Mouse (Mus musculus): ENCODE data around the gene Glt1d1. TPM values are rescaled to one million over a fixed set of nuclear protein-coding genes. Genes with fewer than 3 reads are reported as not detected.
A peak's percentile ranks its signal among the peaks of the same experiment; 100 is the strongest.
"Not testable (repeated sequence)": the region's sequence is repeated elsewhere in the genome, so short reads cannot be mapped to it uniquely, and the experiment has no call there.

Gene Glt1d1
- polyA plus RNA-seq, 1 experiment from 2014 or later: 0.33 TPM

- Histone ChIP-seq H3K4me2 (replicated peaks; ENCODE audit: low read depth, low read length) (no peak overlapping the region), H3K27ac (ENCODE audit: low read length) (no peak overlapping the region), H3K9me3 (ENCODE audit: control insufficient read depth, low read depth, low read length) (no peaks in the 10 kb centered on the region), H3K36me3 (ENCODE audit: control insufficient read depth, insufficient read depth, low read length) (no peaks in the 10 kb centered on the region), H3K27me3 (ENCODE audit: control insufficient read depth, insufficient read depth, low read length) (no peaks in the 10 kb centered on the region), H3K4me1 (ENCODE audit: control insufficient read depth, insufficient read depth, low read length) (no peaks in the 10 kb centered on the region), H3K9ac (replicated peaks; ENCODE audit: low read depth, low read length) (no peak overlapping the region), H3K4me3 (ENCODE audit: low read depth, low read length) (no peak overlapping the region)
- no peak for ATAC-seq (ENCODE audit: insufficient number of reproducible peaks, insufficient read depth, low FRiP score, low read depth)
- 74% methylated on average over 9 of the region's 9 CpGs for WGBS
Measured at GRCm38 (mm10) chr5:127708143-127708542, 76.1 kb downstream of the Glt1d1 start.

GRCm38 (mm10) chr5:127714783-127715704, 83.0 kb downstream of the Glt1d1 start:
- Histone ChIP-seq H3K36me3 (ENCODE audit: control insufficient read depth, insufficient read depth, low read length) (no peaks in the 10 kb centered on the region), H3K4me3 (ENCODE audit: low read depth, low read length) (no peak overlapping the region), H3K9me3 (ENCODE audit: control insufficient read depth, low read depth, low read length) (no peaks in the 10 kb centered on the region), H3K4me1 (ENCODE audit: control insufficient read depth, insufficient read depth, low read length) (no peaks in the 10 kb centered on the region), H3K4me2 (replicated peaks; ENCODE audit: low read depth, low read length) (no peak overlapping the region), H3K27me3 (ENCODE audit: control insufficient read depth, insufficient read depth, low read length) (no peaks in the 10 kb centered on the region), H3K27ac (ENCODE audit: low read length) (no peak overlapping the region), H3K9ac (replicated peaks; ENCODE audit: low read depth, low read length) (no peak overlapping the region)
- 0 out of 2 replicates have a peak, but pooled peaks have one; percentile 42 for ATAC-seq (ENCODE audit: insufficient number of reproducible peaks, insufficient read depth, low FRiP score, low read depth)
- 67% methylated on average over 7 of the region's 7 CpGs for WGBS

- no peak overlapping the region for H3K4me3 ChIP-seq (ENCODE audit: low read depth, low read length)
Measured at GRCm38 (mm10) chr5:127720591-127721379, 88.7 kb downstream of the Glt1d1 start.

GRCm38 (mm10) chr5:127722171-127722570, 90.1 kb downstream of the Glt1d1 start:
- H3K27me3 ChIP-seq (ENCODE audit: control insufficient read depth, insufficient read depth, low read length); H3K9ac ChIP-seq (replicated peaks; ENCODE audit: low read depth, low read length); H3K27ac ChIP-seq (ENCODE audit: low read length); ATAC-seq (ENCODE audit: insufficient number of reproducible peaks, insufficient read depth, low FRiP score, low read depth); H3K4me2 ChIP-seq (replicated peaks; ENCODE audit: low read depth, low read length); H3K4me1 ChIP-seq (ENCODE audit: control insufficient read depth, insufficient read depth, low read length); H3K4me3 ChIP-seq (ENCODE audit: low read depth, low read length); H3K9me3 ChIP-seq (ENCODE audit: control insufficient read depth, low read depth, low read length); H3K36me3 ChIP-seq (ENCODE audit: control insufficient read depth, insufficient read depth, low read length): not testable (repeated sequence)
- 92% methylated on average over 12 of the region's 12 CpGs for WGBS

More at GRCm38 (mm10) chr5:127720591-127721379, 88.7 kb downstream of the Glt1d1 start:
- Histone ChIP-seq H3K27ac (ENCODE audit: low read length) (no peak overlapping the region), H3K4me1 (ENCODE audit: control insufficient read depth, insufficient read depth, low read length) (no peaks in the 10 kb centered on the region), H3K36me3 (ENCODE audit: control insufficient read depth, insufficient read depth, low read length) (no peaks in the 10 kb centered on the region), H3K4me2 (replicated peaks; ENCODE audit: low read depth, low read length) (peak overlapping the region; percentile 30), H3K27me3 (ENCODE audit: control insufficient read depth, insufficient read depth, low read length) (no peaks in the 10 kb centered on the region), H3K9ac (replicated peaks; ENCODE audit: low read depth, low read length) (no peak overlapping the region), H3K9me3 (ENCODE audit: control insufficient read depth, low read depth, low read length) (no peaks in the 10 kb centered on the region)
- WGBS: 27% methylated on average over 15 of the region's 15 CpGs
- ATAC-seq (ENCODE audit: insufficient number of reproducible peaks, insufficient read depth, low FRiP score, low read depth): peak; percentile 81; the same call in 1 of the 2 replicates

- no peak overlapping the region for H3K27ac ChIP-seq (ENCODE audit: low read length)
- H3K27me3 ChIP-seq (ENCODE audit: control insufficient read depth, insufficient read depth, low read length): no peaks in the 10 kb centered on the region
- no peak overlapping the region for H3K4me3 ChIP-seq (ENCODE audit: low read depth, low read length)
- no peak overlapping the region for H3K9ac ChIP-seq (replicated peaks; ENCODE audit: low read depth, low read length)
- no peak overlapping the region for H3K4me2 ChIP-seq (replicated peaks; ENCODE audit: low read depth, low read length)
- H3K4me1 ChIP-seq (ENCODE audit: control insufficient read depth, insufficient read depth, low read length): no peaks in the 10 kb centered on the region
- ATAC-seq (ENCODE audit: insufficient number of reproducible peaks, insufficient read depth, low FRiP score, low read depth): no peak
- WGBS: 89% methylated on average over 2 of the region's 2 CpGs
- no peaks in the 10 kb centered on the region for H3K36me3 ChIP-seq (ENCODE audit: control insufficient read depth, insufficient read depth, low read length)
- H3K9me3 ChIP-seq (ENCODE audit: control insufficient read depth, low read depth, low read length): no peaks in the 10 kb centered on the region
Measured at GRCm38 (mm10) chr5:127730351-127730750, 98.3 kb downstream of the Glt1d1 start.

GRCm38 (mm10) chr5:127741331-127741730, 109.3 kb downstream of the Glt1d1 start:
- no peak for ATAC-seq (ENCODE audit: insufficient number of reproducible peaks, insufficient read depth, low FRiP score, low read depth)
- Histone ChIP-seq H3K36me3 (ENCODE audit: control insufficient read depth, insufficient read depth, low read length) (no peaks in the 10 kb centered on the region), H3K4me3 (ENCODE audit: low read depth, low read length) (no peak overlapping the region), H3K27ac (ENCODE audit: low read length) (no peak overlapping the region), H3K9ac (replicated peaks; ENCODE audit: low read depth, low read length) (no peak overlapping the region), H3K27me3 (ENCODE audit: control insufficient read depth, insufficient read depth, low read length) (no peaks in the 10 kb centered on the region), H3K4me1 (ENCODE audit: control insufficient read depth, insufficient read depth, low read length) (no peaks in the 10 kb centered on the region), H3K9me3 (ENCODE audit: control insufficient read depth, low read depth, low read length) (no peaks in the 10 kb centered on the region), H3K4me2 (replicated peaks; ENCODE audit: low read depth, low read length) (no peak overlapping the region)
- 80% methylated on average over 16 of the region's 16 CpGs for WGBS

- not testable (repeated sequence) for H3K4me3 ChIP-seq (ENCODE audit: low read depth, low read length); H3K27me3 ChIP-seq (ENCODE audit: control insufficient read depth, insufficient read depth, low read length); H3K4me1 ChIP-seq (ENCODE audit: control insufficient read depth, insufficient read depth, low read length); H3K4me2 ChIP-seq (replicated peaks; ENCODE audit: low read depth, low read length); H3K36me3 ChIP-seq (ENCODE audit: control insufficient read depth, insufficient read depth, low read length); H3K27ac ChIP-seq (ENCODE audit: low read length); ATAC-seq (ENCODE audit: insufficient number of reproducible peaks, insufficient read depth, low FRiP score, low read depth); H3K9ac ChIP-seq (replicated peaks; ENCODE audit: low read depth, low read length); H3K9me3 ChIP-seq (ENCODE audit: control insufficient read depth, low read depth, low read length)
- WGBS: 92% methylated on average over 3 of the region's 3 CpGs
Measured at GRCm38 (mm10) chr5:127749540-127749939, 117.5 kb downstream of the Glt1d1 start.

- Histone ChIP-seq H3K27me3 (ENCODE audit: control insufficient read depth, insufficient read depth, low read length) (no peaks in the 10 kb centered on the region), H3K36me3 (ENCODE audit: control insufficient read depth, insufficient read depth, low read length) (no peaks in the 10 kb centered on the region), H3K9ac (replicated peaks; ENCODE audit: low read depth, low read length) (no peak overlapping the region), H3K4me3 (ENCODE audit: low read depth, low read length) (no peak overlapping the region), H3K4me2 (replicated peaks; ENCODE audit: low read depth, low read length) (0 out of 2 replicates have a peak overlapping the region, but pooled peaks have one; percentile 10), H3K4me1 (ENCODE audit: control insufficient read depth, insufficient read depth, low read length) (no peaks in the 10 kb centered on the region), H3K27ac (ENCODE audit: low read length) (no peak overlapping the region), H3K9me3 (ENCODE audit: control insufficient read depth, low read depth, low read length) (no peaks in the 10 kb centered on the region)
- 19% methylated on average over 20 of the region's 20 CpGs for WGBS
- ATAC-seq (ENCODE audit: insufficient number of reproducible peaks, insufficient read depth, low FRiP score, low read depth): no peak
Measured at GRCm38 (mm10) chr5:127751262-127751975, 119.4 kb downstream of the Glt1d1 start.
